Comparison of ENCODE assay signal across 13 mouse cellular contexts in the genomic region with DNA sequence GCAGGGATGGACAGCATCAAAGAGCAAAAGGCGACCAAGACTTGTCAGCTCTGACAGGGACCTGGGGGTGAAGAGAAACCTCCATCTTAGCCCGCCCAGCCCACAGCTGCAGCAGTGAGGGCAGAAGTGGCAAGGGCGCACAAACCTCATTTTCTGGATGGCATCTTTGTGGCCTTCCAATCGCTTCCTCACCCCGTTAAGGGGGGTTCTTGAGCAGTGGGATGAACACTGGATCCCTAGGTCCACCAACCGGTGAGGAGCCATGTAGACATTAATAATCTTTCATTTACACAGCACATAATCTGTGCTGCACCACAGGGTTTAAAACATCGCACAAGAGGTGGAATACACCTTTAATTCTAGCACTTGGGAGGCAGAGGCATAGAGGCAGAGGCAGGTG. TPM values are rescaled to one million over a fixed set of nuclear protein-coding genes. Genes with fewer than 3 reads are reported as not detected.
DNase-seq lines count a peak whose midpoint lies in the region.
"Had no signal": no experiment of that assay in that cellular context is flagged by ENCODE, and none has a peak within 500 bp of the region (broad histone marks: within the 10 kb centered on the region; RNA-seq: fewer than 3 reads in every experiment).

No protein-coding gene starts in this region.

- DNase-seq in cerebellum, adult 11-12 months = peak; percentile 45
- no peak for DNase-seq in cerebellum, postnatal 10 days
- DNase-seq in cerebellum, adult 9-11 months = peak; percentile 41
- DNase-seq in cerebellum, postnatal 4 days (ENCODE audit: low spot score in 2 of 2) = no peak
- DNase-seq in heart, adult 11 months = peak; percentile 89
- DNase-seq in heart, postnatal 14 days = no peak
- DNase-seq: adrenal gland, adult 8-10 months; adrenal gland, postnatal 14 days; adrenal gland, postnatal 36 days; B cell, adult 2 months; cerebellum, adult 18-20 months; cerebellum, postnatal 14 days; forebrain, postnatal 0 days had no signal

- intact Hi-C loops in heart, postnatal 14 days (cut with DNase I) = loop anchor here (2.0 kb wide), 1 partner anchor 696 kb away; no protein-coding TSS in a partner anchor

RNA-seq across cellular contexts. Expression of gene Pds5b, which starts 1.2 kb away (rescaled TPM):
- 10 to 100 TPM; 20.3 to 21.6 TPM for total RNA-seq in heart, postnatal 14 days (2021)

RNA-seq across cellular contexts. Expression of gene N4bp2l2, which starts 6.4 kb away (rescaled TPM):
- 10 to 100 TPM; 40.0 to 46.0 TPM for total RNA-seq in heart, postnatal 14 days (2021)

Comparison
In these comparisons a context has a peak if more than half of its experiments do, and no peak if none do; other contexts are left out.
1. DNase-seq: peak in cerebellum, adult 11-12 months (single experiment), cerebellum, adult 9-11 months (single experiment) and heart, adult 11 months (single experiment); none in cerebellum, postnatal 10 days (0 of 2), cerebellum, postnatal 4 days (0 of 2) and heart, postnatal 14 days (0 of 2).